Mouse (Mus musculus) stomach, adult 2 months (tissue): Measurements from ENCODE around the gene 1700017N19Rik. TPM values are rescaled to one million over a fixed set of nuclear protein-coding genes. Genes with fewer than 3 reads are reported as not detected.

Source experiments
- polyA plus RNA-seq: library from polyadenylated mRNA; depleted of rRNA; stranded (reverse); fragments of >200 nt; gene quantifications from 2 replicates; pipeline ENCODE4 v1.2.3, GENCODE M21; 2012; rRNA removed

Gene 1700017N19Rik
- polyA plus RNA-seq = not detected in 2 replicates

GRCm38 (mm10) chr10:100590323-100590722 is at the start of gene 1700017N19Rik, which contains the start of gene 4930430F08Rik:
1700017N19Rik (plus strand) TSS chr10:100590484.
4930430F08Rik (minus strand) TSS chr10:100590423.

Other genes with a start within 250 kb of the 1700017N19Rik start
- gene Gm4302, start 249.6 kb upstream of the 1700017N19Rik start, polyA plus RNA-seq = not detected in 2 replicates
- gene Gm4303, start 244.5 kb upstream of the 1700017N19Rik start, polyA plus RNA-seq = not detected in 2 replicates
- not detected in 2 replicates for gene Gm4305, start 239.4 kb upstream of the 1700017N19Rik start, polyA plus RNA-seq
- gene Gm4307, start 229.1 kb upstream of the 1700017N19Rik start, polyA plus RNA-seq = not detected in 2 replicates
- gene Gm4312, start 207.9 kb upstream of the 1700017N19Rik start, polyA plus RNA-seq = not detected in 2 replicates
- gene Tmtc3, start 103.1 kb upstream of the 1700017N19Rik start, polyA plus RNA-seq = 0.90 and 1.5 TPM in 2 replicates
- gene Cep290, start 102.9 kb upstream of the 1700017N19Rik start, polyA plus RNA-seq = 0.08 TPM in 1 of 2 replicates, not detected in the other
- 2.3 and 4.4 TPM in 2 replicates for gene 4930430F08Rik, start 61 bp upstream of the 1700017N19Rik start, polyA plus RNA-seq